Mouse (Mus musculus): ENCODE measurements at regions not wholly inside any gene's neighbourhood (a gene's known extent, or its start where the extent isn't known, plus 50 kb on each side); places are given as distances from the start of the nearest gene placed in this dataset.

GRCm38 (mm10) chr10:105704472-105705235, 130.4 kb upstream of the Tmtc2 start:
- no peak for DNase-seq (ENCODE audit: low spot score in 2 of 2)

GRCm38 (mm10) chr10:105693131-105693530, 118.9 kb upstream of the Tmtc2 start:
- no peak for DNase-seq (ENCODE audit: low spot score in 2 of 2)

GRCm38 (mm10) chr10:105689388-105689787, 115.1 kb upstream of the Tmtc2 start:
- no peak for DNase-seq (ENCODE audit: low spot score in 2 of 2)

GRCm38 (mm10) chr10:105688879-105689278, 114.6 kb upstream of the Tmtc2 start:
- DNase-seq (ENCODE audit: low spot score in 2 of 2), result no peak

- DNase-seq (ENCODE audit: low spot score in 2 of 2), result no peak
Observed at GRCm38 (mm10) chr10:105686876-105687275, 112.6 kb upstream of the Tmtc2 start.

GRCm38 (mm10) chr10:105679598-105679997, 105.3 kb upstream of the Tmtc2 start:
- DNase-seq (ENCODE audit: low spot score in 2 of 2), result no peak

GRCm38 (mm10) chr10:105666959-105667358, 92.7 kb upstream of the Tmtc2 start:
- DNase-seq (ENCODE audit: low spot score in 2 of 2), result peak in 1 of 2 experiments; percentile 2

GRCm38 (mm10) chr10:105660761-105661160, 86.5 kb upstream of the Tmtc2 start:
- DNase-seq (ENCODE audit: low spot score in 2 of 2), result no peak

- no peak for DNase-seq (ENCODE audit: low spot score in 2 of 2)
Observed at GRCm38 (mm10) chr10:105656788-105657187, 82.5 kb upstream of the Tmtc2 start.

- DNase-seq (ENCODE audit: low spot score in 2 of 2), result no peak
Observed at GRCm38 (mm10) chr10:105652475-105652874, 78.2 kb upstream of the Tmtc2 start.

- no peak for DNase-seq (ENCODE audit: low spot score in 2 of 2)
Observed at GRCm38 (mm10) chr10:105639011-105639451, 64.8 kb upstream of the Tmtc2 start.

GRCm38 (mm10) chr10:105638500-105638899, 64.2 kb upstream of the Tmtc2 start:
- DNase-seq (ENCODE audit: low spot score in 2 of 2), result no peak

GRCm38 (mm10) chr10:105626842-105627241, 52.6 kb upstream of the Tmtc2 start:
- DNase-seq (ENCODE audit: low spot score in 2 of 2), result no peak

- DNase-seq (ENCODE audit: low spot score in 2 of 2), result no peak
Observed at GRCm38 (mm10) chr10:105625324-105625950, 51.2 kb upstream of the Tmtc2 start.

Data from adrenal gland, adult 18-20 months (tissue).